Mouse (Mus musculus): ENCODE data around the gene Idua. TPM values are rescaled to one million over a fixed set of nuclear protein-coding genes. Genes with fewer than 3 reads are reported as not detected.

The Idua gene
- polyA plus RNA-seq, 1 experiment from 2014 or later, result 11.9 TPM

DNA sequence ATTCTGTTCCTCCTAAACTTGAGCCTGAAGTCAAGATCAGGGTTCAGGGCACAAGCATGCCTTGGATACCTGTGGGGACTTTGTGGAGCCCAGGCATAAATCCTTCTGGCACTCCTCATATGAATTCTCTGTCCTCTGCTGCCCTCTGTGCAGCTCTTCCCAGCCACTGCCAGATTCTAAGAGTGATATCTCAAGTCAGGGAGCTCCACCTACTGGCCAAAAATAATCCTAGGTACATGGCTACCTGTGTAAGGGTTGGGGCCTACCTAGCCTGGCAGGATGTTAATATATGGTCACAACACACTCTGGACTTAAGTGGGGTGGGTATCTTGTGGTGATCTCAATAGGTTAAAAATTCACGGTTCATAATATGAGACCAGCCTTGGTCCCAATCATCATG is 8.3 kb upstream of the Idua start:
- H3K36me3 ChIP-seq (ENCODE audit: control insufficient read depth, insufficient read depth, low read length), result peaks cover 26% of the 10 kb centered on the region
- H3K4me2 ChIP-seq (ENCODE audit: low read depth, low read length), result no peak overlapping the region
- 67% methylated on average over 1 of the region's 1 CpGs for WGBS

DNA sequence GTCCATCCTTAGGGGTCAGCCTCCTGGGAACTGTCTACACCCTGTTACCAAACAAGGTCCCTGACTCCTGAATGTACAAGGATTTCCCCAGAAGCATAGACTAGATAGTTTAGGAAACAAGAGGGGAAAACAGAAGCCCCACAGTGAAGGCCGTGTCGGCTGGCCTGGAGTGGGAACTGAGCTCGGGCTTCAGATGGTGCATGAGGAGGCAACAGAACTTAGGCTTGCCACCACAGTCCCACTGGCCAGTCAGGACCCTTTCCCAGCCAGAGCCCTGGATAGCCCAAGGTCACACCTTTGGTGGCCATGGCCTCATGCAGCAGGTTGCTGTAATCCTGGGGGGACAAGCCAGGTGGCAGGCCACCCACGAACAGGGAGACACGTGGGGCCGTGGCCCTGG is 6.8 kb upstream of the Idua start:
- Histone ChIP-seq H3K36me3 (ENCODE audit: control insufficient read depth, insufficient read depth, low read length) (peaks cover 26% of the 10 kb centered on the region), H3K4me2 (ENCODE audit: low read depth, low read length) (no peak overlapping the region)
- WGBS, result 86% methylated on average over 6 of the region's 6 CpGs

More for the DNA sequence above, 8.3 kb upstream of the Idua start:
- peak; percentile 75 for ATAC-seq
- Histone ChIP-seq H3K4me1 (ENCODE audit: control insufficient read depth, insufficient read depth, low read length) (peaks cover 2% of the 10 kb centered on the region; the same call in 1 of the 2 replicates), H3K9ac (ENCODE audit: low read depth, low read length) (no peak overlapping the region), H3K27me3 (replicated peaks; ENCODE audit: control insufficient read depth, insufficient read depth, low read length) (no peaks in the 10 kb centered on the region), H3K9me3 (ENCODE audit: control insufficient read depth, low read length) (no peaks in the 10 kb centered on the region), H3K27ac (ENCODE audit: low read length) (no peak overlapping the region), H3K4me3 (ENCODE audit: low read length) (no peak overlapping the region)

DNA sequence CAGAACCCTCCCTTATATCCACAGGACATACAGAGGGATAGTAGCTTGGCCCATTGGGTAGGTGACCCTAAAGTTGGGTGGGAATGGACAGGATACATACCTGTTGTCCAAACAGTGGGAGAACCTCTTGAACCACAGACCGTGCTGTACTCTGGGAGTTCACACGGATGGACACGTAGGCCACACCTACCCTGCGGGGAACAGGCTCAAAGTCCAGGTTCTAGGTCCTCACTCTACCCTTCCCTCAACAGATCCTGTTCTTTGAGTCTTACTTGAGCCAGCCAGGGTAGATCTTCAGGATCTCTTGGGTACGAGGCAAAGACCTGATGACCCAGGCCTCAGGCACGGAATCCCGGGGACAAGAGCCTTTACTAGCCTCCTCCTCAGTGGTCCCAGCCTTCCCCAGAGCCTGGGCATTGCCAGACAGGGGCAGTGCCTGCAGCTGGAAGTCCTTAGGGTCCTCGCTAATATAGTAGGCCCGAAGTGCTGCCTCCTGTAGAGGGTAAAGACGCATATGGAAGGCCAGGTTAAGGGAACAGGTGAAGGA is 5.6 kb upstream of the Idua start:
- Histone ChIP-seq H3K4me3 (ENCODE audit: low read length) (no peak overlapping the region), H3K27me3 (replicated peaks; ENCODE audit: control insufficient read depth, insufficient read depth, low read length) (no peaks in the 10 kb centered on the region), H3K4me1 (ENCODE audit: control insufficient read depth, insufficient read depth, low read length) (peaks cover 9% of the 10 kb centered on the region), H3K4me2 (ENCODE audit: low read depth, low read length) (no peak overlapping the region), H3K9ac (ENCODE audit: low read depth, low read length) (no peak overlapping the region), H3K27ac (ENCODE audit: low read length) (no peak overlapping the region), H3K36me3 (ENCODE audit: control insufficient read depth, insufficient read depth, low read length) (peaks cover 19% of the 10 kb centered on the region), H3K9me3 (ENCODE audit: control insufficient read depth, low read length) (no peaks in the 10 kb centered on the region)
- 88% methylated on average over 10 of the region's 10 CpGs for WGBS
- peak; percentile 52 for ATAC-seq

More for the DNA sequence above, 6.8 kb upstream of the Idua start:
- Histone ChIP-seq H3K27ac (ENCODE audit: low read length) (no peak overlapping the region), H3K4me1 (ENCODE audit: control insufficient read depth, insufficient read depth, low read length) (peaks cover 2% of the 10 kb centered on the region; the same call in 1 of the 2 replicates), H3K9ac (ENCODE audit: low read depth, low read length) (no peak overlapping the region), H3K9me3 (ENCODE audit: control insufficient read depth, low read length) (no peaks in the 10 kb centered on the region), H3K27me3 (replicated peaks; ENCODE audit: control insufficient read depth, insufficient read depth, low read length) (no peaks in the 10 kb centered on the region), H3K4me3 (ENCODE audit: low read length) (no peak overlapping the region)
- ATAC-seq, result no peak

DNA sequence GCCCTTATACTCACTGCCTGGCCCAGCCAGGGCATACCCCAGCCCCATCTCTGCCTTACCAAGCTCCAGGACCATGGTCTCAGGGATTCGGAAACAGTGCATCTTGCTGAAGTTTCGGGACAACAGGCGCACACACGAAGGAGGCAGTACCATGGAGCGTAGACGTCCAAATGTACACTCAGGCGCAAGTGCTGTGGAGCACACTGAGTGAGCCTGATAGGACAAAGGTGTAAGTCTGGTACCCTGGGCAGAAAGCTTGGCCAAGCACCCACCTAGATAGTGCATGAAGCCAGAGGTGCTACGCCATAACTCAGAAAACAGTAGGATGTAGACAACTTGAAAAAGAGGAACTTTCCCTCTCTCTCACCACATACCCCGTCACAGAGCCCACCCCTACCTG is 4.8 kb upstream of the Idua start:
- H3K9me3 ChIP-seq (ENCODE audit: control insufficient read depth, low read length), result no peaks in the 10 kb centered on the region
- H3K9ac ChIP-seq (ENCODE audit: low read depth, low read length), result no peak overlapping the region
- no peak for ATAC-seq
- 94% methylated on average over 9 of the region's 9 CpGs for WGBS
- peaks cover 19% of the 10 kb centered on the region; the same call in 1 of the 2 replicates for H3K36me3 ChIP-seq (ENCODE audit: control insufficient read depth, insufficient read depth, low read length)
- H3K4me2 ChIP-seq (ENCODE audit: low read depth, low read length), result no peak overlapping the region
- H3K4me1 ChIP-seq (ENCODE audit: control insufficient read depth, insufficient read depth, low read length), result peaks cover 15% of the 10 kb centered on the region
- H3K27ac ChIP-seq (ENCODE audit: low read length), result no peak overlapping the region
- no peaks in the 10 kb centered on the region for H3K27me3 ChIP-seq (replicated peaks; ENCODE audit: control insufficient read depth, insufficient read depth, low read length)
- no peak overlapping the region for H3K4me3 ChIP-seq (ENCODE audit: low read length)

DNA sequence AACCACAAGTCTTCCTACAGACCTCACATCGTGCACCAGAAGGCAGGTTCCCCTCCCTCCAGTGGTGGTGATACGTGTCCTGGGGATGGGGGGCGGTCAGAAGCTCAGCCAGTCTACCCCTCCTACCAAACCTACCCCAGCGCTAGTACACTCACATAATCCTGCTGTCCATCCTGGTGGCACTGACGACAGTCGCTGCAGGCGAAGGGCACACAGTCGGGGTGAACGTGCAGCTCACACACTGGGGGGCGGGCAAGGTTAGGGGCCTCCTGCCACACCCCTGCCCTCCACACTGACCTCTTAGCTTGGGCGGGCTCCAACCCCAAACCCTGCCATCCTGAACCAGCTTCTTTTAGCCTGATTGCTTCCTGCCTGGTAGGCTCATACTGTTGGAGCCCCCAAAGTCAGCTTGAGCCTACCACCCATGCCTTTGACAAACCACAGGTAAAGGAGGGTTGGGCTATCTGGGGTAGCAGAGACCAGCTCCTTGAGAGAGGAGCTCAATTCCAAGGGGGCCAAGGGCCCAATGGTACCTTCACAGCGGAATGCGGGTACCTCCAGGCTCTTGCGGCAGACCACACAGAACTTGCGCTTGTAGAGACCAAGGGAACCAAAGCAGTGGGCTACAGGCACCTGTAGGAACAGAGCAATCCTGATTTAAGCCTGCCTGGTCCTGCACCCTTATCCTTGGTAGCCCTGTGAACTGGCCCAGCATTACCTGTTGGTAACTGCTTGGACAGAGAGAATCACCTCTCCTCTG is 4.1 kb upstream of the Idua start:
- no peak overlapping the region for H3K4me3 ChIP-seq (ENCODE audit: low read length)
- peaks cover 15% of the 10 kb centered on the region; the same call in 1 of the 2 replicates for H3K36me3 ChIP-seq (ENCODE audit: control insufficient read depth, insufficient read depth, low read length)
- 93% methylated on average over 15 of the region's 15 CpGs for WGBS

DNA sequence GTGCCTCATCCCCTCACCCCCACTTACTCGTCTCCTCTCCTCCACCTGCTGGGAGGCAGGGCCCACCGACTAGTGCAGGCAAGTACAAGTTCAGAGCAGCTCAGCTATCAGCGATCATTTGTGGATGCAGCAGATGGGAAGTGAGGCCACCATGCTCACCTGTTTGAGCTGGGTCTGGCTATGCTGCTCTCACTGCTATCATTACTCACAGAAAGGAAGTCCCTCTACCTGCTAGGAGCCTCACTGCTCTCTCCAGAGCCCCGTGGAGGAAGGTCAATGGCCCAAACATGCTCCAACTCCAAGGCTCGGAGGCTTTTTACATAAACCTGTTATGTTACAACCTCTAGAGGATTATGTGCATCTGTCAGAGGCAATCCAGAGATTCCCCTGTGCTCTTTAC is 2.7 kb upstream of the Idua start:
- H3K4me3 ChIP-seq (ENCODE audit: low read length), result no peak overlapping the region

More for the DNA sequence above, 4.1 kb upstream of the Idua start:
- Histone ChIP-seq H3K27ac (ENCODE audit: low read length) (no peak overlapping the region), H3K4me1 (ENCODE audit: control insufficient read depth, insufficient read depth, low read length) (peaks cover 15% of the 10 kb centered on the region), H3K9ac (ENCODE audit: low read depth, low read length) (no peak overlapping the region), H3K9me3 (ENCODE audit: control insufficient read depth, low read length) (no peaks in the 10 kb centered on the region), H3K27me3 (replicated peaks; ENCODE audit: control insufficient read depth, insufficient read depth, low read length) (no peaks in the 10 kb centered on the region), H3K4me2 (ENCODE audit: low read depth, low read length) (no peak overlapping the region)
- no peak for ATAC-seq

DNA sequence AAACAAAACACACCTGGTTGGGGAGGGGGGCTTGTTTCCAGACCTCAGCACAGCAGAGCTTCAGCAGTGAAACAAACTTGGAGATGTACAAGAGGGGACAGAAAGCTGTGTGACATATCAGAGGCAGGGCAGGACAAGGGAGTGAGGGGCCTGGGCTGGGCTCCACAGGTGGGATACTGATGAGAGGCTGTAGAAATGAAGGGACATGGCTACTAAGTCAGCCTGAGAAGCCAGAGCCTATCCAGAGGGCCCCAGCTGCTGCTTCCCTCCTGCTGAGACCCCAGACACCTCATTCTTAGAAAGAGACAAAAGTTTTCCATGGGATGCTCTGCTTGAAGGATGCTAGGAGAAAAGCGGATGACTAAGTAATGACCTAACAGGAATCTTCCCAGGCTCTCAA is 1.5 kb upstream of the Idua start:
- Histone ChIP-seq H3K4me3 (ENCODE audit: low read length) (no peak overlapping the region), H3K9me3 (ENCODE audit: control insufficient read depth, low read length) (no peaks in the 10 kb centered on the region), H3K27ac (ENCODE audit: low read length) (no peak overlapping the region), H3K27me3 (replicated peaks; ENCODE audit: control insufficient read depth, insufficient read depth, low read length) (no peaks in the 10 kb centered on the region), H3K4me1 (ENCODE audit: control insufficient read depth, insufficient read depth, low read length) (peaks cover 15% of the 10 kb centered on the region), H3K9ac (ENCODE audit: low read depth, low read length) (no peak overlapping the region), H3K4me2 (ENCODE audit: low read depth, low read length) (no peak overlapping the region), H3K36me3 (ENCODE audit: control insufficient read depth, insufficient read depth, low read length) (peaks cover 13% of the 10 kb centered on the region; the same call in 1 of the 2 replicates)
- WGBS, result 83% methylated on average over 1 of the region's 1 CpGs
- no peak for ATAC-seq

More for the DNA sequence above, 2.7 kb upstream of the Idua start:
- no peak overlapping the region for H3K27ac ChIP-seq (ENCODE audit: low read length)
- peaks cover 15% of the 10 kb centered on the region for H3K4me1 ChIP-seq (ENCODE audit: control insufficient read depth, insufficient read depth, low read length)
- no peak overlapping the region for H3K4me2 ChIP-seq (ENCODE audit: low read depth, low read length)
- no peaks in the 10 kb centered on the region for H3K9me3 ChIP-seq (ENCODE audit: control insufficient read depth, low read length)
- no peak overlapping the region for H3K9ac ChIP-seq (ENCODE audit: low read depth, low read length)
- ATAC-seq, result no peak
- peaks cover 15% of the 10 kb centered on the region; the same call in 1 of the 2 replicates for H3K36me3 ChIP-seq (ENCODE audit: control insufficient read depth, insufficient read depth, low read length)
- no peaks in the 10 kb centered on the region for H3K27me3 ChIP-seq (replicated peaks; ENCODE audit: control insufficient read depth, insufficient read depth, low read length)
- WGBS, result 74% methylated on average over 5 of the region's 5 CpGs

DNA sequence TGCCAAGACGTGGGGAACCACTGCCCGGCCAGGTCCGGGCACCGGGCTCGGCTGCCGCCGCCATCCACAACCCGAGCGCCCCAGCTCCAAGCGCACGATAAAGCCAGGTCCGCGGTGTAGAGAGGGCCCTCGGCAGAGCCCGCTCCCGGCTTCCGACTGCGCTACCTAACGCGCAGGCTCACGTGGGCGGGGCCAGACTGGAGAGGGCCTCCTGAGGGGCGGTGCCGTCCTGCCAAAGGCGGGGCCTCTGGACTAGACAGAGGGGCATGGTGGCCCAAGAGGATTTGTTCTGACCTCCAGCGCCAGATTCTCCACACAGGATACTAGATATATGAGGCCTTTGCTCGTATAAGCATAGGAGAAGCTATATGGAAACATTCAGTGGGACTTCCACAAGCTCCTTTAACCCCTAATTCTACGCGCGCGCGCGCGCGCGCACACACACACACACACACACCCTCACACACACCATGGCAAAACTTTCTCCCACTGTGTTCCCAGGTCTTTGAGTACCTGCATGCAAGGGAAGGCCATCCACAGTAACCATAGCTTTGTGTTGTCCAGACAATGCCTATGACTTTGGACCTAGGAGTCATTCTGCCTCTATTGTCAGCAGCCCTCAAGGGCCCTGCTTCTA is 619 bp downstream of the Idua start:
- H3K27me3 ChIP-seq (replicated peaks; ENCODE audit: control insufficient read depth, insufficient read depth, low read length), result no peaks in the 10 kb centered on the region
- H3K4me3 ChIP-seq (ENCODE audit: low read length), result peak overlapping the region; percentile 92
- H3K27ac ChIP-seq (ENCODE audit: low read length), result peak overlapping the region; percentile 19; the same call in 1 of the 2 replicates
- ATAC-seq, result peak; percentile 98
- peaks cover 5% of the 10 kb centered on the region; the same call in 1 of the 2 replicates for H3K36me3 ChIP-seq (ENCODE audit: control insufficient read depth, insufficient read depth, low read length)
- H3K9me3 ChIP-seq (ENCODE audit: control insufficient read depth, low read length), result no peaks in the 10 kb centered on the region
- H3K4me2 ChIP-seq (ENCODE audit: low read depth, low read length), result peak overlapping the region; percentile 86
- peaks cover 12% of the 10 kb centered on the region for H3K4me1 ChIP-seq (ENCODE audit: control insufficient read depth, insufficient read depth, low read length)
- peak overlapping the region; percentile 96 for H3K9ac ChIP-seq (ENCODE audit: low read depth, low read length)
- 12% methylated on average over 36 of the region's 36 CpGs for WGBS

DNA sequence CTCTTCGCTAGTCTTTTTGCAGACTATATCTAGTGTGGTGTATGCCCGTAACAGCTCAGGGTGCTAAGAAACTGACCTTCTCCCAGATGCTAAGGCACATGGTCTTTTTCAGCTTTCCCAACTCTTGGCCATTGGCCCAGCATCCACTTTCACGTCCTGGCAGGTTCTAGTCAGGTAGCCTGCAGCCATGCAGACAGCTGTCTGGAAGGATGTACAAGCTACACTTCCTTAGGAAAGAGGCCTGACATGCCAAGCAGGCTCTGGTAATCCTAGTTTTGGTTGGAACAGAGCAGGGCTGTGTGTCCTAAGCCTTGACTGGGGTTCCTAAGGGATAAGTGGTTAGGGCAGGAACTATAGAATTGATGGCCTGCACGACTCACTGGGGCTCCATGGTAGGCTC is 2.6 kb downstream of the Idua start:
- WGBS, result 82% methylated on average over 4 of the region's 4 CpGs
- no peak overlapping the region for H3K9ac ChIP-seq (ENCODE audit: low read depth, low read length)
- H3K4me1 ChIP-seq (ENCODE audit: control insufficient read depth, insufficient read depth, low read length), result peaks cover 12% of the 10 kb centered on the region
- H3K27ac ChIP-seq (ENCODE audit: low read length), result no peak overlapping the region
- H3K4me3 ChIP-seq (ENCODE audit: low read length), result no peak overlapping the region
- no peak for ATAC-seq
- H3K27me3 ChIP-seq (replicated peaks; ENCODE audit: control insufficient read depth, insufficient read depth, low read length), result no peaks in the 10 kb centered on the region
- no peak overlapping the region for H3K4me2 ChIP-seq (ENCODE audit: low read depth, low read length)
- H3K36me3 ChIP-seq (ENCODE audit: control insufficient read depth, insufficient read depth, low read length), result no peaks in the 10 kb centered on the region
- H3K9me3 ChIP-seq (ENCODE audit: control insufficient read depth, low read length), result no peaks in the 10 kb centered on the region
